Mouse (Mus musculus) embryo, embryonic 9.5 days (tissue): ENCODE measurements around the gene Cdh23.

Experiments used
- DNase-seq: peaks from one replicate; pipeline ENCODE4 v3.0.0-alpha.2; 2017; ENCODE audit errors: extremely low spot score

Cdh23 gene

DNA sequence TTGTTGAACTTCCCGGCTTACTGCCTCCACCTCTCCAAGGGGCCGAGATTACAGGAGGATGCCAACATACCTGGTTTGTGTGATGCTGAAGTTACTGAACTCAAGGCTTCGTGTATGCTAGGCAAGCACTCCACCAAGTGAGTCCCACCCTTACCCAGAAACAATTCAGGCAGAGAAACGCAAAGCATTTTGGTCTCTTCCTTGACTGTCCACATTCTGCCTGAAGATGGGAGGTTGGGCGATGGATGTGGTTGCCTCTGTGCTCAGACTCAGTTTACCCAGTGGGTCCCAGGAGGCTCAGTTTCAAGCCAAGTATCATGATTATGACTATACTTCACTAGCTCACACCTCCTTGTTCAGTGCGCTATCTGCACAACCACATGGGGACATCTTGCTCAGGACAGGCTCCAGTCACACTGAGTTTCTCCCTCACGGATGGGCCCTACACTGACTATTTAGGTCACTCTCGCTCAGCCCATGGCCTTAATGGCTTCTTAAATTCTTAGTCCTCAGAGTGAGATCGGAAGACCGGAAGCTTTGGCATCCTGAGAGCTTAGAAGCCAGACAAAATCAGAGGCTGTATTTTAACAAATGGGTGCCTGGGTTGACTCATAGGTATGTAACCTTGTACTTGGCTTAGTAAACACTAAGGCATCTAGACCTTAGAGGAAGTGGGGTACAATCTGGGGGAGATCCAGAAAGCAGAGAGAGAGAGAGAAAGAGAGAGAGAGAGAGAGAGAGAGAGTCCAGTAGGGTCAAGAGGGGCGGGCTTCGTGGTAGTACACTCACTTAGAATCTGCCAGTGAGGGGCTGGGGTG lies 118.2 kb downstream of the Cdh23 start:
- DNase-seq, result no peak

DNA sequence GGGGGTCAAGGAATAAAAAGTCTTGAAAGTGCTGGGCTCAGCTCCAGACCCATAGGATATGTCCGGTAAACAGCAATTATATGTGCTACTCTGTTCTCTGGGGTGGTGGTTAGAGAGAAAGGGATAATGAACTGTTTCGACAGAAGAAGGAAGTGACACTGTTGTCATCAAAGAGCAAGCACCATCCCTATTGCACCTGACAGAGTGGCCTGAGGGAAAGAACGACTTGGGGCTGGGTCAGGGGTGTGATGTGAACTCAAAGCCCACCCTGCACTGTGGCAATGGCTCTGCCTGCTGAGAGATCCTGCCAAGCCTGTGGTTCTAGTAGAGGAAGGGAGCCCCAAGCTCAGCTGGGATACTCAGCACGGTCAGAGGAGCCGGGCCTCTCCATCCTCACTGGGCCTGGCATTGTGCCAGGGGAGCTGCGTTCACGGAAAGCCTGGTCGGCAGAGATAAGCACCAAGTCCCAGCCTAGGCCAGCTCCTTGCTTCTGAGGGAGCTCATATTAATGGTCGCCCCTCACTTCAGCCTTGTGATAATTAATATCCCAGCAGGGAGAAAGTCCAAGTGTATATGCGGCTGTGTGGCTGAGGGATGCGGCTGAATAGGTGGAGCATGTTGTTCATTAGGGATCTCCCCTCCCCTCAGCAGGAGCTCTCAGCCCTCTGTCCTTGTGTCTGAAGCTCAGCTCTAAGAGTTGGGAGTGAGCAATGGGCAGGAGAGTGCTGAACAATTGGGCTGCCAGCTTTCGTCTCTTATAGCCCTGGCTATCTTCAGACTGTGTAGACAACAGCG lies 119.0 kb downstream of the Cdh23 start:
- no peak for DNase-seq

DNA sequence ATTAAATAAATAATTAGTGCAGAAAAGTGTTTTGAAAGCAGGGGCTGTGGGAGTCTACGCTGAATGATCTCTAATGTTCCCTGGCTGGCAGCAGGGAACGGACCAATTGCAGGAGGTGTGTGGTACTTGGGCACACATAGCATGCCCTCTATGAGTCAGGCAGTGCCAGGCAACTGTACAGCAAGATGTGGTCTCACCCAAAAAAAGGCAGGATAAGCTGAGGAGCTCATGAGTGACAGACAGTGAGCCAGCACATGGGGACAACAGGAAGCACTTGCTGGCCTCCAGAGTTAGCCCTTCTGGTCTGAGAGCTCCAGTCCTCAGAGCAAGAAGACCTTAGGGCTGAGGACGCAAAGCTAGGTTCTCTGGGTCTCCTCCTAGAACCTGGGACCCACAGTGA lies 121.4 kb downstream of the Cdh23 start:
- DNase-seq, result no peak

DNA sequence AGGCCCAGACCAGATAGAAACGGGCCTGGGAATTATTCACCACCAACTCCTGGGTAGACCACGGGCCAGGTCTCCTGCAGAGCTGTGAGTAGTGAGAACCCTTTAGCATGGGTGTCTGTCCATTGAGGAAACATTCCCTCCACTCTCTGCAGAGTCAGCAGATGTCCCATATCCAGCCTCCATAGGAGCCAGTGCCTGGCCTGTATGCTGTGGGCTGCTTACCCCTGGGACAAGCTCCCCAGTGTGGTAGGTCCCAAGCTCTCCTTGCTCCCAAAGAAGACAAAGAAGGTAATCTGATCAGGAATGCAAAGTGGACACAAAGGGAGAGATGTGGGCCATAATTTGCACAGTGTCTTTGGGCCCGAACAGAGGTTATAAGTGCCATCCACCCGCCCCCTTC lies 124.8 kb downstream of the Cdh23 start:
- DNase-seq, result no peak

DNA sequence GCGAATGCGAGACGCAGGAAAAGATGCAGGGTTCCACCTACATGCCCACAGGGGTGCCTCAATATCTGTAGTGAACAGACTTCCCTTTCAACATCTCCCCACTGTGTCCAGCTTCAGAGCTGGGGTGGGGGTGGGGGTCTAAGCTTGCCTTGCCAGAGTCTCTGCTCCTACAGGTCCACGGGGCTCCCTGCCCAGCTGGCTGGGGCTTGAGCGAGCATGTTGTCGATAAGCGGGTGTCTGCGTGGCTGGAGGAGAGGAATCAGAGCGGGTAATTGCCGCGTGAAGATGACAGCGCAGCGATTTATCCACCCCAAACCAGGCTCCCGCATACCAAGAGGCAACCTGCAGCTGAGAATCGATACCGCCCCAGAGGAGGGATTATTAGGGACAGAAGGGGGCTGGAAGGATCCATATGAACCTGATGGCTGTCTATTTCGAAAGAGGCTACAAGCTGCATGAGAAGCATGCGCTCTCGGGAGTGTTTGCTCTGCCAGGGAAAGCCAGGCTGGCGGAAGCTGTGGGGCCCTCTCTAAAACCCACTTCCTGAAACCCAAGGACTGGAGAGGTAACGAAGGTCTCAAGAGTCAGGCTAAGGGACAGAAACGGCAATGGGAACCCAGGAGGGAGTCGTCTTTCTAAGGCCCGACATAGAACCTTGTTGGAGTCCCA lies 129.8 kb downstream of the Cdh23 start:
- DNase-seq, result no peak

DNA sequence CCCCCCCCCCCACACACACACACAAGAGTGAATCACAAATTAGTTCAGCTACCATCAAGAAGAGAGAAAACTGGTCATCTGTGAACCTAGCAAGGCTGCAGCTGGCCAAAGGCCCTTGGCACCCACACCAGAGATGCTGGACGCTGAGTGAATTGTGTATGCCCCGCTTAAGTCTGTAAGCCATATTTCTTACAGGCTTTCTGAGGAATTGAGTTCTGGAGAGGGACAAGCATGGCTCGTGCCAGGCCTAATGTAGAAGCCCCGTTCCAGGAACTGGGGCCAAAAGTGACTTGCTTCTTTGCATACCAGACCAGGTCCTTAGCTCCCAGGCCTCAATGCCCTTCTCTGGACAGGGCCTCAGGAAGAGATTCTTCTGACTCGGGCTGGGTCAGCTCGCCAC lies 132.2 kb downstream of the Cdh23 start:
- DNase-seq, result no peak

DNA sequence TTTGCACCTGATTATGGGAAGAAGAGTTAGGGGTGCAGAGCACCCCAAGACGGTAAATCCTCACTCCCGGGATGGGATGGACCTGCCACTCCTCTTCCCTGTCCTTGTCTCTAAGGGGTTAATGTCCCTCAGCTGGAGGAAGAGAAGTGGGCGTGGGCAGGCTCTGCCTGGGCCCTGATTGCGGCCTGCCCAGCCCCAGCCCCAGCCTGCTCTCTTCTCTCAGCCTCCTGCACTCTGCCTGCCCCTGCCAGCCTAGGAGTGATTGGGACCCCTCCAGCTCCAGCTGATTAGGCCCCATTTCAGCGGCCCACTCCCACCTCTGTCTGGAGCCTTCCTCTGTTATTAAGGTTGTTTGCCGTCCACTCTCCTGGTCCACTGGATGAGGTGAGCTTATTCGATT lies 133.3 kb downstream of the Cdh23 start:
- DNase-seq, result no peak

DNA sequence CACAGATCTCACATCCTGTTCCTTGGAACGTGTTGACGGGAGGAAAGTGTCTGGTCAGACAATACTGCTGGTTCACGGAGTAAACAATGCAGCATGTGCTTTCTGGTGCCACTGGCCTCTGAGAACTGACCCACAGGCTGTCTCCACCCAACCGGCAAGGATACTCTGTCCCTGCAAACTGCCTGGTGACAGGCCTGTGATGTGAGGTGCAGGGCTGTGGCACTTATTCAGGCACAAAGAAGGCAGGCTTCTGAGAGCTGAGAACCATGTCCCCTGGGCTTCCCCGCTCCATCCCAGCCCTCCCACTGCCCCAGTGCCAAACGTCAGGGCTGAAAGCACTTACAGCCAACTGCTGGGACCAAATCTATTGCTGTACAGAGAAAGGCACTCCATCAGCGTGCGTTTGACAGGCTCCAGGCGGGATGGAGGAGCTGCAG lies 137.8 kb downstream of the Cdh23 start:
- peak; percentile 15 for DNase-seq

DNA sequence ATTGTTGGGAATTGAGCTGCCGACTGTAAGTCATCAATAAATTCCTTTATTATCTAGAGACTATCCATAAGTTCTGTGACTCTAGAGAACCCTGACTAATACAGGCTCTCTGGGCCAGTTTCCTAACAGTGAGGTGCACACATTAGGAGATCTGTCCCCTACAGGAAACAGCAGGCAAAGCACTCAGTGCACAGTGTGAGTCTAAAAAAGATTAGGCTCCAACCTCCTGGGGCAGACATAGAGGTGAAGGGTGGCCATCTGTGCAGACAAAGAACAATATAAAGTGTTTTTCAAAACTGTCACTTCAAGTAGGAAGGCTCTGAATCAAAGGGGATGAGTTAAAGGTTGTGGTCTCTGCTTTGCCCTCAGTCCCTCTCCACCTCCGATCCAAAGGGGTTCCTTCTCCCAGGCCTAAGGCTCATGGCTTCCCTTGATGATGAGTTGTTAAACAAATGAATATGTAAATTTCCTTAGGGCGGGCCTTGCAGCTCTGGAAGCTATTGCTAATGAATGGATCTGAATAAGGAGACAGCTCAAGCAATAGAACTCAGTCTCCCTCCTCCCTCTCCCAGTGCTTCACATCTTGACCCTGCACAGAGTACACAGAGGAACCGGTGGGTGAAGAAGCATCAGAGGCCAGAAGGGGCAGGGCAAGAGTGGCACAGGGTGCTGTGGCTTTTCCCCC lies 143.2 kb downstream of the Cdh23 start:
- no peak for DNase-seq

DNA sequence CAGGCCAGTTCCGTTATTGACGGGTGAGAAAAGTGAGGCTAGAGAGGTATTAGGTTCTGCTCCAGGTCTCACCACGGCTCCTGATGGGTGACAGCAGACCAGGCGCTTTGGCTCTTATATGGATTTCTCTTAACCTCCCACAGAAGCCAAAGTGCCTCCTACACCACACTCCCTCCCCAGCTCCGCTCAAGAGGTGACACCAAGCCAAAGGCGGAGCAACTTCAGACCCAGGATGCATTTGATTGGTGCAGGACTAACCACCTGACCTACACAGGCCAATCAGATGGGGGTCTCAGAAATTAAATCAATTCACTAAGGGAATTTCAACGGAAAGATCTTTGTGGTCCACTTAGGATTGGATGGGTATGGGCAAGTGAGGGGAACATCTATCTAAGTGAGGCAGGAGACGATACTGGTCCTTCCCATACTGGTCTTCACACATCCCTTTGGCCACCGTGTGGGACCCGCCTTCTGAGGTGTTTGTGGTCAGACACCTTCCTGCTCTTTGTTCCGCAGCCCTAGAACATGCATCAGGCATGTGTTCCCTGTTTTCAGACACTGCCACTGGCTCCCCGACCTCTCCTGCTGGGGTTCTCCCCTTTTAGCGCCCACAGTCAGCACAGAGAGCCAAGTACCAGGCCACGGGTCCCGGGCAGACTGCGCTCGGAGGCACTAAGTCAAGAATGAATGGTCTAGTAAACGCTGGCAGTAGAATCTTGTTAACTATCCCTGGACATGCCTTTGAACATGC lies 157.0 kb downstream of the Cdh23 start:
- no peak for DNase-seq

DNA sequence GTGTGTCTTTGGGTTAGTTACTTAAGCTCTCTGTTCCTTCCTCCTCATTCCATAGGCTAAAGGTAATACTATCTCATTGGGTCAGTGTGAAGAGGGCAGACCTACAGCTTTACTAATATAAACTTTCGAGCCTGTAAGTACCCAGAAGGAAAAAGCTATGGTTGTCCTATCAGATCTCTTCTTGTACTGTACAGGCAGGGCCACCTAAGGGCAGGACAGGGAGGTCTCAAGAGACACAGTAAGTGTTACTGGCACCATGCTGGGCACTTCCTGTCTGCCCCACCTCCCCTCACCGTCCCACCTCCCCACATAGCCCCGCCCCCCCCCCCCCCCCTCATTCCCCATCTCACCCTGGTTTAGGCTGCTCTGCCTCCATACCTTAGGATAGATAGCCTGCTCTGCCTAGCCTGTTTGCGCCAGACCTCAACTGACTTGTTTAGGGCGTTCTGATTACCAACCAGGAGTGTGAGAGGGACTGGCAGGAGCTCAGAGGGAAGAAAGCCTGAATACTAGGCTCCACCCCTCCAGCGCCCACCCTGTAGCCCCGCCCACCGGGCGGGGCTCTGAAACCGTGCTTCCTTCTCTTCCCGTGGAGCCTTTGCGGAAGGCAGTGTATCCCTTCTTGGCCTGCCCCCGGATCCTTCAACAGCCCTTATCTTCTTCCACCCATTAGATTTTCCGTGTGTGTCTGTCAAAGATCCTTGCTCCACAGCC lies 160.0 kb downstream of the Cdh23 start:
- DNase-seq, result peak; percentile 59

DNA sequence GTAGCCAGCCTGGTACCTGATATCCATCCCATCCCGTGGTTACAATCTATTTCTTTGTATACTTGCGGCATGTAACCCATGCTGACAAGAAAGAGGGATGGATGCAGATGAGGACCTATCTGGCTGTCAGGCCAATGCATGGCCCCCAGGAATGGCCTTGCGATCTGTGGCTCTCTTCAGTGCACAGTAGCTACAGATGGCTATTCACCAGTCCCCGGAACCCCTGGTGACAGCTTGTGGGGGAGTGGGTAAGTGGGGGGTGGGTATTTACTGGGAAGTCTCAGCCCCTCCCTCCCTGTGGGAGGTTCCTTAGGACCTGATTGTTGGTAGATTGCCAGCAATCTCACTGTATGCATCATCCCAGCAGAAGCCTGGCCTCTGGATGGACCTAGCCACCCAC lies 163.8 kb downstream of the Cdh23 start:
- no peak for DNase-seq

DNA sequence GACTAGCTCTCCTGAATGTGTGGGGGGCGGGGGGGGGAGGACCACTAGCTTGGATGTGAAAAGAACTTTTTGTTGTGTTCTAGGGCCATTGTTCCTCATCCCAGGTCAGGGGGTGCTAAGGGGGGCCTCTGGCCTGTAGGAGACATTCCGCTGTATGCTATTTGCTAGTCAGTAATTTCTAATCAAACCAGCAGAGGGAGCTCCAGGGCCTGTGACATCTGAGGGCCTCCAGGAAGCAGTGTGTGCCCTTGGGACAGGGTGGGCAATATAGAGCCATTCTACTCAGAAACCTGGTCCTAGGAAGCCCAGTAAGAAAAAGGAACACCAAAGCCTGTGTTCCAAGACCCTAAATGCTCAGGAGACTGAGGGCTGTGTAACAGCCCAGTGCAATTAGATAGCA lies 164.9 kb downstream of the Cdh23 start:
- peak; percentile 68 for DNase-seq

DNA sequence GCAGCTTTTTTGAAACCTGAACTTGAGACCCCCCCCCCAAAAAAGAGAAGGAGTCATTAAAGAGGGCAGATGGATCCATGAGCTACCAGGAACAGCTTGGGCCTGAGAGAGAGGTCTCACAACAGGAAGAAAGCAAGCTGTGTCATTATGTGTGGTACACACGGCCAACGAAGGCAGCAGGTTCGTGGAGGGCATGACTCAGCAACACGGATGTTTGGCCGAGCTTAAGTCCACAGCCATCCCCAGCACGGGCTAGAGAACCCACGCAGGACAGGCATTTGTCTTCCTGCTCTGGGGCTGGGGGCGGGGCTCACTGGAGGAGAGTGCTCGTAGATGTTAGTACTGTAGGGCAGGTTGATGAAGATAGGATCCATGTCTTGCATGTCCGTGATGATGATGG lies 165.7 kb downstream of the Cdh23 start:
- no peak for DNase-seq

DNA sequence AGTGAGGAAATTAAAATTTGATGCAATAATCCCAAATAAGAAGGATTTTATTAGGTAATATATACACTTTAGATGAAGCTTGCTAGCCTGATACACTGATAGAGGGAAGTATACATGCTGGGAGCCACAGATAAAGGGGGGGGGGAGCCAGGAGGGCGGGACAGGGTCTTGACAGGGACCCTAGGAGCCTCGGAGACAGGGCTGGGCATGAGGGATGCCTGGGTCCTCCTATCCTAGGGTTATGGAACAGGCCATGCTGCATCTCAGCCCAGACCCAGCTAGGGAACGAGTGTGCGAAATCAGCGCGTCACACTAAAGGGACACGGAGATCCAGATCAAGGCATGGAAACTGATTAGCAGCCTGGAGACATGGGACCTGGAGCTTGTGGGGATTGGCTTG lies 168.3 kb downstream of the Cdh23 start:
- no peak for DNase-seq

DNA sequence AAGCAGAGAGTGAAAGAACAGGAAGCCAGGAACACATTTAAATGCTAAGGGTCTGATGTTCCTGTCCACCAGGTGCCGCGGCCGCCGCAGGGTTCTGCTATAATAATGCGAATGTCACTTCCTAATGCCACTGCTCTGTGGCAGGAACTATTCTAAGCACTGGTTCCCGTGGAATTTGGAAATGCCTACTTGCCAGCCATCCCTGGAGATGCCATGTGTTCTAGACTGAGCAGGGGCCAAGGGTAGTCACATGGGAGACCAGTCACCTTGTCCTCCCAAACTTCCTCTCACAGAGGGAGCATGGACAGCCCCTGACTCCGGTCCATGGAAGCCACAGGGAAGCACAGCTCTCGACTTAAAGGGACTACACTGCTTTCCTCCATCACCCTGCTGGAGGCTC lies 171.2 kb downstream of the Cdh23 start:
- DNase-seq, result no peak

DNA sequence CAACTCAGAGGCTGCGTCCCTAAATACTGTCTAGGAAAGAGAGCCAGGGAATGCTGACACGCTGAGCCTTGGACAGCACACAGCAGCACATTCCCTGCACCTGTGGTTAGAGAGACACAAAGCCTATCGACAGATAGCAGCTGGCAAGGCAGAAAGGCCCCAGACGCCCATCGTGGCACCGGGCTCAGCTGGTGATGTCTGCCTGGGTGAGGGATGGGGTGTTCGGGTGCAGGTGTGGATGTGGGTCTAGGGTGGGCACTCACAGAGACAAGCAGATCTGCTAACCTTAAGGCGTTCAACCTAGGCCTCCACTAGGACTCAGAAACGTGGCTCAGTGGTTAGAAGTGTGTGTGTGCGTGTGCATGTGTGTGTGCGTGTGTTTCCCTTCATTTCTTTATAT lies 180.0 kb downstream of the Cdh23 start:
- DNase-seq, result no peak

DNA sequence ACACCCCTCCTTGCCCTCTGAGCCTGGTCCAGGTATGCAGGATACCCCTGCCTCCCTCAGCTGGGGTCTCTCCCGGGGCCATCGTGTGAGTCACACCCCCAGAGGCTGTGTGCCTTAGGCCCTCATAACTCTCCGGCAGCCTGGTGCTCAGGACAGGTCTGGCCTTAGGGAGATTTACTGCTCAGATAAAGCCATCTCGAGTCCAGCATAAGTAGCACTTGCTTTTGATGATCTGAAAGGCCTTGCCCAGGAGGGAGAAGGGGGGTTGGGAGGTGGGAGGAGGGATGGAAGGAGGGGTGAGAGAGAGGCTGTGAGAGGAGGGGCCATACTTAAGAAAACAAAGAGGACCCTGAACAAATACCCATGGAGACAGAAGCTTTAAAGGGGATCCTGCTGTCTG lies 197.8 kb downstream of the Cdh23 start:
- DNase-seq, result peak; percentile 20

DNA sequence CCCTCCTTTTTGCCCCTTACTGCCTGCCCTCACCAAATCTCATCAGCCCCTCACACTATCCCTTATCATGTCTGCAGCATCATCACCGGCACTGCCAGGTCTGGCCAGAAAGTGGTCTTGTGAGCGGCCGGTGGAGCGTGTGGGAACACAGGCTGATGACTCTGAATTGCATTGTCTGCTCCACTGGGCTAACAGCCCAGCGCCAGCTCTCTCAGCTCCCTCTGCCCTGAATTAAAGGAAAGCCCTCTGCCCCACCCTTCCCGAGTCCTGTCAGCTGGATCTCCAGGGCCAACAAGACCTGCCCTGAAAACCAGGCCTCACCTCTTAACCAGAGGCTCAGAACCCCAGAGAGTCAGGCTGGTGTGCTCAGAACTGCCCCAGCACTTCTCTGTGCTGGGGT lies 201.2 kb downstream of the Cdh23 start:
- DNase-seq, result no peak

DNA sequence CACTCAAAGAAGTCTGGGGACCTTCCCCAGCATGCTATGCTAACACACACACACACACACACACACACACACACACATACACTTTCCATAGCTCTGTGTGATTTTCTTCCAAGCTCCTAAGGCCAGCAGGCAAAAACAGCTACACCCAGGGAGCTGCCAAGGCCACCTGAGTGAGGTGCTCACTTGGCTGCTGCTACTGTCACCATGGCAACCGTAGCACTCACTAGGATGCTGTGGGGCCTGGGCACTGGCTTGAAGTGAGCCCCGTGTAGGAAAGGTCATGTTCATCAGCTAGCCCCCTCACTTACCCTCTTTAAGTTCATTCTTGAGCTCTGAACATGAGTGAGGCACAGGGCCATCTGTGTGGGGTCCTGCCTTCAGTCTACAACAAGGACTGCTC lies 204.8 kb downstream of the Cdh23 start:
- DNase-seq, result no peak

DNA sequence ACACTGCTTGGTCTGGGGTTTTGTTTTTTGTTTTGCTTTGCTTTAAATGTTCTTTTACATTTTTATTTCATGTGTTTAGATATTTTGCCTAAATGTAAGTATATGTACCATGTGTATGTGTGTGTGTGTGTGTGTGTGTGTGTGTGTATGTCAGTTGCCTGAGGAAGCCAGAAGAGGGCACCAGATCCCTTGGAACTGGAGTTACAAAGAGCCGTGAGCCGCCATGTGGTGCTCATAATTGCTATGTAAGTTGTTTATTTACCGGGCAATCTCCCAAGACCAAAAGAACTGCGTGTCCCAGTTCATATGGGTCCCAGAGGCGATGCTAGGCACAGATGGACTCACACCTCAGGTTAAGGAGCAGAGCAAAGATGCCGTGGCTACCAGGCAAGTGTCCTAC lies 214.9 kb downstream of the Cdh23 start:
- no peak for DNase-seq
